In genomic region chr9:20493281-20493680, GRCm38 (mm10) we compare ENCODE assay signal across 8 mouse cellular contexts. TPM values are rescaled to one million over a fixed set of nuclear protein-coding genes. Genes with fewer than 3 reads are reported as not detected.
DNase-seq lines count a peak whose midpoint lies in the region; ATAC-seq and TF ChIP-seq lines count a peak whose summit lies in the region.

No protein-coding gene starts in this region.

- peaks cover 2% of the 10 kb centered on the region; the same call in 1 of the 2 replicates for H3K79me2 ChIP-seq in heart, adult 2 months (replicated peaks; ENCODE audit: control insufficient read depth, insufficient read depth, low read length)

- peaks cover 2% of the 10 kb centered on the region for H3K4me1 ChIP-seq in heart, adult 2 months (ENCODE audit: control insufficient read depth, insufficient read depth, low read length)
- no peaks in the 10 kb centered on the region; the same call in 1 of the 2 replicates for H3K4me1 ChIP-seq in bone marrow, adult 2 months (ENCODE audit: control insufficient read depth, insufficient read depth, low read length)
- H3K4me1 ChIP-seq in limb, embryonic 14.5 days (ENCODE audit: control insufficient read depth, insufficient read depth, low read length), result peaks cover 9% of the 10 kb centered on the region; the same call in 1 of the 2 replicates
- H3K4me1 ChIP-seq in neural tube, embryonic 14.5 days (ENCODE audit: control insufficient read depth, insufficient read depth, low read length), result peaks cover 14% of the 10 kb centered on the region; the same call in 1 of the 2 replicates

- H3K36me3 ChIP-seq in heart, adult 2 months (ENCODE audit: control insufficient read depth, insufficient read depth, low read length), result peaks cover 10% of the 10 kb centered on the region; the same call in 1 of the 2 replicates
- peaks cover 36% of the 10 kb centered on the region for H3K36me3 ChIP-seq in limb, embryonic 14.5 days (ENCODE audit: control insufficient read depth, insufficient read depth, low read length)
- peaks cover 24% of the 10 kb centered on the region for H3K36me3 ChIP-seq in neural tube, embryonic 14.5 days (ENCODE audit: control insufficient read depth, insufficient read depth, low read length)

- intact Hi-C loops in heart, adult 2 months (cut with DNase I), result loop anchor here (2.0 to 10.0 kb wide), 4 partner anchors 28 to 152 kb away; partner anchors contain the start of genes Fbxl12, Ubl5, Zfp266 and Zfp846

- peak; percentile 27 for TF ChIP-seq CTCF in heart, adult 2 months (IDR thresholded peaks at IDR 0.05)
- TF ChIP-seq CTCF in bone marrow, adult 2 months (IDR thresholded peaks at IDR 0.05; ENCODE audit: control insufficient read depth, insufficient read depth, low read length), result no peak

- H3K27me3 ChIP-seq in heart, adult 2 months (ENCODE audit: control insufficient read depth, insufficient read depth, low read length), result no peaks in the 10 kb centered on the region
- H3K27me3 ChIP-seq in limb, embryonic 14.5 days (ENCODE audit: control insufficient read depth, insufficient read depth, low read length), result no peaks in the 10 kb centered on the region
- H3K27me3 ChIP-seq in neural tube, embryonic 14.5 days (ENCODE audit: control insufficient read depth, insufficient read depth, low read length), result no peaks in the 10 kb centered on the region

- H3K4me2 ChIP-seq in limb, embryonic 14.5 days (replicated peaks; ENCODE audit: low read depth, low read length, severe bottlenecking), result peak overlapping the region; percentile 73
- H3K4me2 ChIP-seq in neural tube, embryonic 14.5 days (ENCODE audit: low read depth, low read length), result peak overlapping the region; percentile 66

- no peak for ATAC-seq in limb, embryonic 14.5 days (ENCODE audit: low FRiP score, low read depth)
- ATAC-seq in neural tube, embryonic 14.5 days (ENCODE audit: low read depth), result peak; percentile 7; the same call in 1 of the 2 replicates

- H3K9me3 ChIP-seq in limb, embryonic 14.5 days (ENCODE audit: control insufficient read depth, low read length), result no peaks in the 10 kb centered on the region
- H3K9me3 ChIP-seq in neural tube, embryonic 14.5 days (ENCODE audit: control insufficient read depth, low read length), result no peaks in the 10 kb centered on the region

- H3K4me3 ChIP-seq in heart, adult 2 months, result peak overlapping the region; percentile 94
- H3K4me3 ChIP-seq in bone marrow, adult 2 months (replicated peaks; ENCODE audit: control insufficient read depth, low read depth, low read length), result peak overlapping the region; percentile 91
- peak overlapping the region; percentile 81 for H3K4me3 ChIP-seq in limb, embryonic 14.5 days (replicated peaks; ENCODE audit: low read length)
- H3K4me3 ChIP-seq in neural tube, embryonic 14.5 days (ENCODE audit: low read depth, low read length), result peak overlapping the region; percentile 88

- TF ChIP-seq POLR2A in heart, adult 2 months (IDR thresholded peaks at IDR 0.05; ENCODE audit: insufficient read depth, low read depth, low read length), result no peak
- no peak for TF ChIP-seq POLR2A in bone marrow, adult 2 months (IDR thresholded peaks at IDR 0.05; ENCODE audit: borderline replicate concordance, control insufficient read depth, low read depth, low read length)
- no peak for TF ChIP-seq POLR2A in limb, embryonic 14.5 days (IDR thresholded peaks at IDR 0.05; ENCODE audit: borderline replicate concordance, extremely low read depth, insufficient read depth, insufficient read length)

- WGBS in heart, adult 2 months, result 2% methylated on average over 9 of the region's 9 CpGs
- WGBS in bone marrow, adult 2 months, result 2% methylated on average over 9 of the region's 9 CpGs
- 7% methylated on average over 9 of the region's 9 CpGs for WGBS in limb, embryonic 14.5 days
- 5% methylated on average over 9 of the region's 9 CpGs for WGBS in neural tube, embryonic 14.5 days

- TF ChIP-seq EP300 in heart, adult 2 months (IDR thresholded peaks at IDR 0.05; ENCODE audit: insufficient read depth, low read depth, low read length), result no peak

- peak overlapping the region; percentile 80 for H3K9ac ChIP-seq in heart, adult 2 months (ENCODE audit: low read depth, low read length)
- H3K9ac ChIP-seq in limb, embryonic 14.5 days (ENCODE audit: low read depth, low read length, severe bottlenecking), result peak overlapping the region; percentile 85
- peak overlapping the region; percentile 78 for H3K9ac ChIP-seq in neural tube, embryonic 14.5 days (replicated peaks; ENCODE audit: low read depth, low read length)

- DNase-seq in heart, adult 2 months, result no peak
- DNase-seq in heart, adult 18-20 months, result no peak
- DNase-seq in 3134 (ENCODE audit: extremely low read depth, insufficient read length, low spot score), result peak; percentile 6
- peak; percentile 9 for DNase-seq in forelimb bud, embryonic 11.5 days (ENCODE audit: low read depth, low spot score)
- peak; percentile 22 for DNase-seq in limb, embryonic 14.5 days (ENCODE audit: low spot score)
- no peak for DNase-seq in urinary bladder, adult 2 months (ENCODE audit: low spot score)

- H3K27ac ChIP-seq in heart, adult 2 months, result peak overlapping the region; percentile 97
- H3K27ac ChIP-seq in bone marrow, adult 2 months (ENCODE audit: control insufficient read depth, insufficient read depth, low read depth, low read length, poor library complexity), result peak overlapping the region; percentile 100; the same call in 1 of the 2 replicates
- peak overlapping the region; percentile 96 for H3K27ac ChIP-seq in limb, embryonic 14.5 days (replicated peaks; ENCODE audit: low read depth, low read length)
- H3K27ac ChIP-seq in neural tube, embryonic 14.5 days (ENCODE audit: low read depth, low read length), result peak overlapping the region; percentile 92

RNA-seq across cellular contexts. Expression of gene Zfp426, which starts 0.7 kb away (rescaled TPM):
- 10 to 100 TPM in 1 of 2 experiments, 1 to 10 TPM in 1; 7.9 to 12.8 TPM for total RNA-seq in heart, adult 2 months (2021)
- 3.8 and 6.6 TPM in 2 replicates for polyA plus RNA-seq in heart, adult 2 months (2012; rRNA removed)
- 1 to 10 TPM; 9.0 to 9.6 TPM for total RNA-seq in heart, adult 18-20 months (2021)
- 4.6 and 11.2 TPM in 2 replicates for polyA plus RNA-seq in bone marrow, adult 2 months (2011; ENCODE audit: insufficient read depth, insufficient read length, low replicate concordance, missing spikeins)
- polyA plus RNA-seq in limb, embryonic 14.5 days (2012; rRNA removed), result 12.0 and 17.4 TPM in 2 replicates
- 24.1 and 25.5 TPM in 2 replicates for polyA plus RNA-seq in limb, embryonic 14.5 days (2014; fragmentation: Nextera tagmentation; extraction: Ambion mirVana)
- polyA plus RNA-seq in neural tube, embryonic 14.5 days (2014; fragmentation: Nextera tagmentation; extraction: Ambion mirVana), result 38.9 and 39.8 TPM in 2 replicates
- 16.0 and 17.1 TPM in 2 replicates for polyA plus RNA-seq in urinary bladder, adult 2 months (2012; rRNA removed)

RNA-seq across cellular contexts. Expression of gene Zfp266, which starts 27.9 kb away (rescaled TPM):
- 10 to 100 TPM; 23.3 to 23.8 TPM for total RNA-seq in heart, adult 2 months (2021)
- 6.0 and 10.6 TPM in 2 replicates for polyA plus RNA-seq in heart, adult 2 months (2012; rRNA removed)
- total RNA-seq in heart, adult 18-20 months (2021), result 10 to 100 TPM; 23.9 to 24.7 TPM
- polyA plus RNA-seq in bone marrow, adult 2 months (2011; ENCODE audit: insufficient read depth, insufficient read length, low replicate concordance, missing spikeins), result 3.0 and 9.8 TPM in 2 replicates
- polyA plus RNA-seq in limb, embryonic 14.5 days (2012; rRNA removed), result 43.1 and 43.5 TPM in 2 replicates
- polyA plus RNA-seq in limb, embryonic 14.5 days (2014; fragmentation: Nextera tagmentation; extraction: Ambion mirVana), result 92.4 and 95.5 TPM in 2 replicates
- polyA plus RNA-seq in neural tube, embryonic 14.5 days (2014; fragmentation: Nextera tagmentation; extraction: Ambion mirVana), result 88.0 and 115 TPM in 2 replicates
- polyA plus RNA-seq in urinary bladder, adult 2 months (2012; rRNA removed), result 37.7 and 39.1 TPM in 2 replicates

RNA-seq across cellular contexts. Expression of gene Zfp26, which starts 33.3 kb away (rescaled TPM):
- 1 to 10 TPM; 7.5 to 9.8 TPM for total RNA-seq in heart, adult 2 months (2021)
- polyA plus RNA-seq in heart, adult 2 months (2012; rRNA removed), result 1.4 and 3.2 TPM in 2 replicates
- 1 to 10 TPM; 7.4 to 9.2 TPM for total RNA-seq in heart, adult 18-20 months (2021)
- polyA plus RNA-seq in bone marrow, adult 2 months (2011; ENCODE audit: insufficient read depth, insufficient read length, low replicate concordance, missing spikeins), result 2.4 and 6.6 TPM in 2 replicates
- polyA plus RNA-seq in limb, embryonic 14.5 days (2012; rRNA removed), result 12.1 and 14.2 TPM in 2 replicates
- polyA plus RNA-seq in limb, embryonic 14.5 days (2014; fragmentation: Nextera tagmentation; extraction: Ambion mirVana), result 23.3 and 25.9 TPM in 2 replicates
- 22.5 and 26.1 TPM in 2 replicates for polyA plus RNA-seq in neural tube, embryonic 14.5 days (2014; fragmentation: Nextera tagmentation; extraction: Ambion mirVana)
- polyA plus RNA-seq in urinary bladder, adult 2 months (2012; rRNA removed), result 6.8 and 7.5 TPM in 2 replicates

Comparison
In these comparisons a context has a peak if more than half of its experiments do, and no peak if none do; other contexts are left out.
1. DNase-seq: peak in 3134 (single experiment), forelimb bud, embryonic 11.5 days (single experiment) and limb, embryonic 14.5 days (single experiment); none in heart, adult 2 months (0 of 2), heart, adult 18-20 months (0 of 2) and urinary bladder, adult 2 months (single experiment).
2. Peak in every context shown above with its lines, with median percentiles within 50 percentile points of each other: H3K27ac ChIP-seq, H3K4me3 ChIP-seq and H3K9ac ChIP-seq.